Mouse (Mus musculus): ENCODE data around the gene Ralbp1.

Ralbp1 gene

GRCm38 (mm10) chr17:65824246-65824645 lies 61.4 kb downstream of the Ralbp1 start:
- in situ Hi-C loops (cut with MboI; ENCODE audit: low pct_unique_long_range_greater_than_20kb in 1 of 2, low sequenced_read_pairs in 2 of 2, unreplicated experiment in 1 of 2): no loop called here

DNA sequence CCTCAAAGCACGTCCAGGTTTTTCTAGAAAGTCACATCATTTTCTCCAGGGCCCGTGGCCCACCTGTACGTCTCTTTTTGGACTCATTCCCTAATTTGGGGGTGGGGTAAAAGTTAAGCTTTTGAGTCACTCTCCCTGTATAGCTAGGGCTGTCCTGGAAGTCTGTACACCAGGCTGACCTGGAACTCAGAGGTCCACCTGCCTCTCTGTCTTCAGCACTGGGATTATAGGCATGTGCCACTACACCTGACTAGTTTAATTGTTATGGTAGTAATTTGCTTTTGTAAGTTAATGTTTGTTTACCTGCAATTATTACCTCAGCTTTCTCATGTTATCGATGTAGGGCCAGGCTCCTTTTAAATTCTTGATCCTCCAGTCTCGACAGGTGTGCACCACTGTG lies 63.2 kb downstream of the Ralbp1 start:
- in situ Hi-C loops (cut with MboI; ENCODE audit: low pct_unique_long_range_greater_than_20kb in 1 of 2, low sequenced_read_pairs in 2 of 2, unreplicated experiment in 1 of 2): no loop called here

DNA sequence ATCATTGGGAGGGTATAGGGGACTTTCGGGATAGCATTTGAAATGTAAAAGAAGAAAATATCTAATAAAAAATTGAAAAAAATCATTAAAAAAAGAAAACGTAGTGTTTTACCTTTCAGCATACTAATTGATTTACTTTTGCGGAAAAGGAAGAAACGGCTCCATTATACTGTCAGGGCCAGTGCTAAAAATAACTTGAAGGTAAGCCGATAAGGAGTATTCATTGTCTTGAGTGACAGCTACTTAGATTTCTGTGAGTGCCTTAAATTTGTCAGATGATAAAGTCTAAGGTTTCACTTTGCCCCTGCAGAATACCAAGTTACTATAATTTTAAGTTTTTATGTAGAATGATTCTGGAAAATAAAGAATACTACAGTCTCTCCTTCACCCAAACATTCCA lies 65.4 kb downstream of the Ralbp1 start:
- in situ Hi-C loops (cut with MboI; ENCODE audit: low pct_unique_long_range_greater_than_20kb in 1 of 2, low sequenced_read_pairs in 2 of 2, unreplicated experiment in 1 of 2): no loop called here

DNA sequence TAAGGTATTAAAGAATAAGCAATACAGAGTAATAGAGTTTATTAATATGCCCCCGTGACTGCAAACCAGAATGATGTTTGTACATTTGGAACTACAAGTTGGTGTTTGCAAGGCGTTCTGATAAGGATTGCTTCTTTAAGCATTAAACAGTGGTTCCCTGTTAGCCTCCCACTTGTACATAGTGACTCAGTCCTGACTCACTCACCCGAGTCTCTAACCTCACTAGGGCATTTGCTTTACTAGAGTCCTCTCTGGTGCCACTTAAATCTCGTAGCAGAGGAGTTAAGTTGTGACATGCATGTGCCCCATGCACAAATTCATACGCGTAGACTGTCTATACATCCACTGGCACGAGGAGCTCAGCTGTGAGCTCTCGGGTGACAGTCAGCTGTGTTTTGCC lies 71.8 kb downstream of the Ralbp1 start:
- in situ Hi-C loops (cut with MboI; ENCODE audit: low pct_unique_long_range_greater_than_20kb in 1 of 2, low sequenced_read_pairs in 2 of 2, unreplicated experiment in 1 of 2): no loop called here

GRCm38 (mm10) chr17:65811032-65811431 lies 74.6 kb downstream of the Ralbp1 start:
- in situ Hi-C loops (cut with MboI; ENCODE audit: low pct_unique_long_range_greater_than_20kb in 1 of 2, low sequenced_read_pairs in 2 of 2, unreplicated experiment in 1 of 2): no loop called here

DNA sequence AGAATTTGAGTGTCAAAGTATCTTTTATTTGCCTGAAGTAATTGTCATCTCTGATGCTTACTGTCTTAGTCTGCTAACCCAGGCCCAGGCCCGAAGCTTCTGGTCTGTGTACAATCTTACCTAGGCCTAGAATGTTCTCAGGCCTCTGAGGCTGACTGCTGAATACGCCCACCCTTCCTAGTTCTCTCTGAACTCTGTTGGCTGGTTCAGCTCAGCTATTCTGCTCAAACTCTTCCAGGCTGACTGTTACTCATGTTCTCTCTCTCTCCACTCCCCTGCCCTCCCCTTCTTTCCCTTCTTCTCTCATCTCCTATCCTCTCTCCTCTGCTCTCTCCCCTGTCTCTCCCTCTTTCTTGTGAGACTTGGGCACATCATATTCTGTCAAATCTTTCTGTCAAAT lies 79.2 kb downstream of the Ralbp1 start:
- in situ Hi-C loops (cut with MboI; ENCODE audit: low pct_unique_long_range_greater_than_20kb in 1 of 2, low sequenced_read_pairs in 2 of 2, unreplicated experiment in 1 of 2): no loop called here

GRCm38 (mm10) chr17:65805966-65806365 lies 79.6 kb downstream of the Ralbp1 start:
- in situ Hi-C loops (cut with MboI; ENCODE audit: low pct_unique_long_range_greater_than_20kb in 1 of 2, low sequenced_read_pairs in 2 of 2, unreplicated experiment in 1 of 2): no loop called here

DNA sequence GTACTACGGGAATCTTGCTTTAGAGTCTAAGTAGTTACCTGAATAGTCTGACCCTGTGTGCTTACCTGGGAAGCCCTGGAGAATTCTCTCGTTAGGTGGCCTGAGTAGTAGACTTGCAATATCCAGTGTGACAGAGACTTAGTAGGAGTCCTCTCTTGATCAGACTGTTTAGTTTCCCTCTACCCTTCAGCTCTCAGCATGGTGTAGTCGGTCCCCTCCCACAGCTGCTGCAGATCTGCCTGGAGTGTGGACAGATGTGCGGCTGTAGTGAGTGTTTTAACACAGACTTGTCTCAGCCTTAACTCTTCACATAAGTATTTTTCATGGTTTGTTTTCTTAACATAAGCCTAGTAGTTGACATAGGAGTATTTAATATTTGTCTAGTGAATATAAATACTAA lies 83.6 kb downstream of the Ralbp1 start:
- in situ Hi-C loops (cut with MboI; ENCODE audit: low pct_unique_long_range_greater_than_20kb in 1 of 2, low sequenced_read_pairs in 2 of 2, unreplicated experiment in 1 of 2): no loop called here

DNA sequence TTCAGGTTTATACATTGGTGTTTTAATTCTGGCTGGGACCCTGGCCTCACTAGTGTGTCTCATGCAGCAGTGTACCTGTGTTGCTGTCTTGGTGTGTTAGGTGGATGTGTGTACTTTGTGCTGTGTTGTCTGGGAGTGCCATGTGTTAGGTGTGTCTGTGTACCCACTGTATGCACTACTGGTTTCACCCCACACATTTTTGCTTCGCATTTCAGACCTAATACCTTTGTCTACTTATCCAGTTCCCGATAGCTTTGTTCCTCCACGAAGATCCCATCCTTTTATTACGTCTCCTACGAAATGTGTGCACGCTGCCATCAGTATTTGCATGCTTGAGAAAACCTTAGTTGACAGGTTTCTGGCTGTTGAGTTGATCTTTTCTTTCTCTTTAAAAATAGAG lies 85.1 kb downstream of the Ralbp1 start:
- in situ Hi-C loops (cut with MboI; ENCODE audit: low pct_unique_long_range_greater_than_20kb in 1 of 2, low sequenced_read_pairs in 2 of 2, unreplicated experiment in 1 of 2): no loop called here

- in situ Hi-C loops (cut with MboI; ENCODE audit: low pct_unique_long_range_greater_than_20kb in 1 of 2, low sequenced_read_pairs in 2 of 2, unreplicated experiment in 1 of 2): no loop called here
These were observed 86.2 kb downstream of the Ralbp1 start for GRCm38 (mm10) chr17:65799353-65799752.

DNA sequence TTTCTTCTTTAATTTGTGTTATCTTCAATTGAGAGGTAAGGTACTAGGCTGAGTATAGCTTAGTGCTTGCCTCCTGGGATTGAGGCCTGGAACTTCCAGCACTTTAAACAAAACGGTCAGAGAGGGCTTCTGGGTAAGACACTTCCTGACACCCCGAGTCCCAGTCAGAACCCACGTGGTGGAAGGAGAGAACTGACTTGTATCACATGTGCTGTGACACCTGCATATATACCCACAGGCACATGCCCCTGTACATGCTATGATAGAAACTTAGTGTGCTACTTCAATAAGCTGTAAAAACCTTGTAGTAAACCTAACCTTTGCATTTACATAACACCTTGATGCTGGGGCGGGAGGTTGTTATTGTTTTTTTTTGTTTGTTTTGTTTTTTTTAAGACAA lies 87.2 kb downstream of the Ralbp1 start:
- in situ Hi-C loops (cut with MboI; ENCODE audit: low pct_unique_long_range_greater_than_20kb in 1 of 2, low sequenced_read_pairs in 2 of 2, unreplicated experiment in 1 of 2): no loop called here
